In the genomic region with DNA sequence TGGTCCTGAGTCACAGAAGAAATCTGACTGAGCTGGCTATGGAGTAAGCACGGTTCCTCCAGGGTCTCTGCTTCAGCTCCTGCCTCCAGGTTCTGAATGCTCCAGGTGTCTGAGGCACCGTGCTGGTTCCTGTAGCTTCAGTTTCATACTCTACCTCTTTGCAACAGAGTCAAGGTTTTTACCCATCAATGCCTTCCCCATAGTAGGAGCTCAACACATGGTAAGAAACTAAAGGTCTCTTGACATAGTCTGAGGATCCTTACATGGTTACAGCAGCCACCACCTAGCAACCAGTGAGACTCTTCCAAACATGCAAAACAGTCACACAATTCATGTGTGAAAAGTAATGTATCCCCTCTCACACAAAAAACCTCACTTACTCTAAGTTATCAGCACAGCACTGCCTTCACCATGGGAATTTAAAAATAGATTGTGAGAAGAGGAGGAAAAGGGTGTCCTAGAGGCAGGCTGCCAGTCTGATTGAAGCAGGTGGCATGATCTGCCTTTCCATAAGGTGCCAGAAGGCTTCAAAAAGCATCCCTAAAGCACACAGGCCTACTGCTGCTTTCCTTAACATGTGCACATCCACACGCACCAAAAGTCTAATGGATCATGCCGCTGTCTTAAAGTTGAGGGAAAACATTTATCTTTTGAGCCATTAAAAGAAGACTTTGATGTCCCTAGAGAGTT, we compare ENCODE assay signal across 11 mouse cellular contexts. TPM values are rescaled to one million over a fixed set of nuclear protein-coding genes. Genes with fewer than 3 reads are reported as not detected.
DNase-seq lines count a peak whose midpoint lies in the region; ATAC-seq lines count a peak whose summit lies in the region.
"Had no signal": no experiment of that assay in that cellular context is flagged by ENCODE, and none has a peak within 500 bp of the region (broad histone marks: within the 10 kb centered on the region; RNA-seq: fewer than 3 reads in every experiment).

No protein-coding gene starts in this region.

- peak overlapping the region; percentile 62 for H3K4me3 ChIP-seq in megakaryocyte, embryonic 14.5 days (replicated peaks)

- no peaks in the 10 kb centered on the region for H3K9me3 ChIP-seq in megakaryocyte, embryonic 14.5 days
- H3K9me3 ChIP-seq: midbrain, embryonic 15.5 days had no signal

- no peak for ATAC-seq in megakaryocyte, adult 5-6 weeks (ENCODE audit: poor library complexity, severe bottlenecking)
- ATAC-seq in inflammation-experienced regulatory T-cells, adult 6 months, result no peak

- H3K4me1 ChIP-seq in megakaryocyte, embryonic 14.5 days, result peaks cover 28% of the 10 kb centered on the region

- peaks cover under 1% of the 10 kb centered on the region for H3K27me3 ChIP-seq in megakaryocyte, embryonic 14.5 days (replicated peaks)
- H3K27me3 ChIP-seq in splenic B cell, adult 2 months (ENCODE audit: control insufficient read depth, insufficient read depth, low read length, poor library complexity, severe bottlenecking), result no peaks in the 10 kb centered on the region
- H3K27me3 ChIP-seq: midbrain, embryonic 15.5 days had no signal

- peak; percentile 19 for DNase-seq in cerebellum, adult 9-11 months
- no peak for DNase-seq in cerebellum, postnatal 36 days
- peak; percentile 51 to 63 for DNase-seq in layer of hippocampus, postnatal 36 days
- peak; percentile 57 for DNase-seq in splenic B cell, adult 2 months (ENCODE audit: low read depth, low spot score)
- no peak for DNase-seq in adipocyte (ENCODE audit: low spot score)
- DNase-seq: heart, postnatal 36 days; lung, postnatal 10 days had no signal

- H3K36me3 ChIP-seq in megakaryocyte, embryonic 14.5 days (replicated peaks; ENCODE audit: low read length), result no peaks in the 10 kb centered on the region
- no peaks in the 10 kb centered on the region for H3K36me3 ChIP-seq in splenic B cell, adult 2 months (ENCODE audit: control insufficient read depth, insufficient read depth, low read length, poor library complexity, severe bottlenecking)
- H3K36me3 ChIP-seq: midbrain, embryonic 15.5 days had no signal

RNA-seq across cellular contexts. Expression of gene Dtnb, which starts 1.3 kb away (rescaled TPM):
- 53.8 and 57.1 TPM in 2 replicates for polyA plus RNA-seq in megakaryocyte, embryonic 14.5 days (2012; ENCODE audit: insufficient read depth, low replicate concordance)
- total RNA-seq in megakaryocyte, adult 5-6 weeks (2015), result 9.1 and 14.8 TPM in 2 replicates
- total RNA-seq in megakaryocyte, adult 5-6 weeks (2017), result 8.1 and 28.5 TPM in 2 replicates
- total RNA-seq in layer of hippocampus, postnatal 36 days (2021), result 100 to 1,000 TPM; 116 to 118 TPM
- polyA plus RNA-seq in inflammation-experienced regulatory T-cells, adult 6 months (2017; shearing (Covaris generic)), result 10 to 100 TPM; 16.7 to 34.2 (median 33.7) TPM

Comparison
In these comparisons a context has a peak if more than half of its experiments do, and no peak if none do; other contexts are left out.
1. DNase-seq: peak in cerebellum, adult 9-11 months (single experiment), layer of hippocampus, postnatal 36 days (2 of 2) and splenic B cell, adult 2 months (single experiment); none in cerebellum, postnatal 36 days (0 of 2) and adipocyte (single experiment).